Comparison of ENCODE assay signal across 21 mouse cellular contexts in the genomic region with DNA sequence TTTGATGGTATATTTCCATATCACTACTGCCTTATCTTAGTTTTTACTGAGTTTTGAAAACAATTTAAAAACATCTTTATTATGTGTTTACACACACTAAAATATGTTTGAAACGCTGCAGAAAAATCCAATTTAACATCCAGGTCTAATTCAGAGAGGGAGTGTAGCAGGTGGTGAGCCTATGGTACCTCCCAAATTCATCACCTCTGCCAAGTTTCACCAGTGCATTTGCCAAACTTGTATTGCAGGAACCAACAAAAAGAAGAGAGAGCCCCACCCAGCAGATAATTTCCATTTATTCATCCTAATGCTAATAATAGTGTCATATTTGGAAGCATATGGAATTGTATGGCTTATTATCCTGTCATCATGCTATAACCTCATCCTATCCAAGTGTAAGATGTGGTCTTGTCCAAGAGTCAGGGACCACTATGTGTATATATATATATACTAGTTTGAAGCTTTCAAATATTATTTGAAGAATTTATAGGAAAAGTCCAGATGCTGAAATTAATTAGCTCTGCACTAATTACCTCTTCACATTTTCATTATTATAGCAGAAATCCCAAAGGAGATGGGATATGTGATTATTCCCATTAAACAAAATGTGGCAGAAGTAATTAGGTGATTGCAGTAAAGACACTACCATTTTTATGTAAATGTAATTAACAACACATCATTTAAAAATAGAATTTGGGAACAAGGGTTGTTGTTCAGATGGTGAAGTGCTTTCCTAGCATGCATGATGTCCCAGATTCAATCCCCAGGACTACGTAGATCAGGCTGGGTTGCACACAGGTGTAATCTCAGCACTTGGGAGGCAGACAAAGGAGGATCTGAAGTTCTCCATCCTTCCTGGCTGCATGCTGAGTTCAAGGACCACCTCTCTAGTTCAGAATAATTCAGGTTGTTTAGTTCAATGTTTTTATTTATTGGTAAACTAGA. TPM values are rescaled to one million over a fixed set of nuclear protein-coding genes. Genes with fewer than 3 reads are reported as not detected.
DNase-seq lines count a peak whose midpoint lies in the region; ATAC-seq lines count a peak whose summit lies in the region.
"Had no signal": no experiment of that assay in that cellular context is flagged by ENCODE, and none has a peak within 500 bp of the region (broad histone marks: within the 10 kb centered on the region; RNA-seq: fewer than 3 reads in every experiment).

No protein-coding gene starts in this region.

- peak overlapping the region; percentile 93 for H3K4me3 ChIP-seq in megakaryocyte, embryonic 14.5 days (replicated peaks)
- no peak overlapping the region for H3K4me3 ChIP-seq in macrophage (ENCODE audit: inconsistent target)
- H3K4me3 ChIP-seq: embryonic facial prominence, embryonic 12.5 days; heart, embryonic 12.5 days had no signal

- H3K27ac ChIP-seq in macrophage = peak overlapping the region; percentile 43; the same call in 1 of the 2 replicates
- H3K27ac ChIP-seq: embryonic facial prominence, embryonic 12.5 days had no signal

- no peaks in the 10 kb centered on the region for H3K27me3 ChIP-seq in megakaryocyte, embryonic 14.5 days (replicated peaks)
- H3K27me3 ChIP-seq: embryonic facial prominence, embryonic 12.5 days; heart, embryonic 12.5 days had no signal

- peak; percentile 85 for ATAC-seq in cerebellum, adult (ENCODE audit: insufficient number of reproducible peaks, low FRiP score, low TSS enrichment)
- ATAC-seq in megakaryocyte, adult 5-6 weeks (ENCODE audit: poor library complexity, severe bottlenecking) = no peak
- ATAC-seq: CD4-positive, CD25-positive, alpha-beta regulatory T cell, adult 4 months; inflammation-experienced regulatory T-cells, adult 6 months had no signal

- DNase-seq in cerebellum, postnatal 4 days (ENCODE audit: low spot score in 2 of 2) = no peak
- peak; percentile 43 for DNase-seq in cerebellum, adult 9-10 months
- DNase-seq in right cerebral cortex, postnatal 4 days = no peak
- DNase-seq in spleen, postnatal 10 days (ENCODE audit: low spot score in 2 of 2) = no peak
- DNase-seq: gastrocnemius, postnatal 36 days; kidney, postnatal 4 days; left cerebral cortex, postnatal 4 days; lung, adult 18-20 months; spleen, adult 18-20 months had no signal

- peaks cover 57% of the 10 kb centered on the region for H3K4me1 ChIP-seq in megakaryocyte, embryonic 14.5 days
- H3K4me1 ChIP-seq: embryonic facial prominence, embryonic 12.5 days; heart, embryonic 12.5 days had no signal

- H3K79me2 ChIP-seq in macrophage (ENCODE audit: inconsistent target) = no peaks in the 10 kb centered on the region

- 100% methylated on average over 2 of the region's 2 CpGs for WGBS in macrophage (ENCODE audit: missing documents)

- H3K36me3 ChIP-seq in megakaryocyte, embryonic 14.5 days (replicated peaks; ENCODE audit: low read length) = peaks cover 51% of the 10 kb centered on the region
- H3K36me3 ChIP-seq in macrophage (ENCODE audit: inconsistent target) = no peaks in the 10 kb centered on the region
- H3K36me3 ChIP-seq: embryonic facial prominence, embryonic 12.5 days; G1E; heart, embryonic 12.5 days had no signal

- no peaks in the 10 kb centered on the region for H3K9me3 ChIP-seq in megakaryocyte, embryonic 14.5 days
- H3K9me3 ChIP-seq: embryonic facial prominence, embryonic 12.5 days; heart, embryonic 12.5 days had no signal

RNA-seq across cellular contexts. Expression of a gene that starts 1.2 kb away (rescaled TPM):
- polyA plus RNA-seq in megakaryocyte, embryonic 14.5 days (2012; ENCODE audit: insufficient read depth, low replicate concordance) = 45.8 and 210 TPM in 2 replicates
- 38.0 and 40.7 TPM in 2 replicates for total RNA-seq in megakaryocyte, adult 5-6 weeks (2015)
- total RNA-seq in megakaryocyte, adult 5-6 weeks (2017) = 9.6 and 13.5 TPM in 2 replicates
- 10 to 100 TPM in 3 of 26 experiments, 1 to 10 TPM in 7, under 1 TPM in 5, not detected in 11; 0.29 to 12.6 (median 4.4) TPM for total RNA-seq in macrophage (2018; cell fraction: chromatin; rRNA removed)
- total RNA-seq in macrophage (2018; cell fraction: cytosol; rRNA removed) = 10 to 100 TPM in 5 of 26 experiments, 1 to 10 TPM in 10, under 1 TPM in 10, not detected in 1; 0.09 to 25.5 (median 1.3) TPM
- total RNA-seq in macrophage (2018; cell fraction: nucleus; rRNA removed) = 10 to 100 TPM in 6 of 26 experiments, 1 to 10 TPM in 13, under 1 TPM in 3, not detected in 4; 0.51 to 36.0 (median 5.3) TPM
- polyA plus RNA-seq in macrophage (2018) = 0.36 to 0.87 TPM in 2 of 3 replicates, not detected in the other
- total RNA-seq: common myeloid progenitor, adult 5-6 weeks; G1E; gastrocnemius, postnatal 36 days; layer of hippocampus, postnatal 14 days; left cerebral cortex, postnatal 4 days; liver, adult 2 months had no signal
- polyA plus RNA-seq: CD4-positive, CD25-positive, alpha-beta regulatory T cell, adult 4 months; inflammation-experienced regulatory T-cells, adult 6 months; liver, adult 2 months had no signal

Comparison
In these comparisons a context has a peak if more than half of its experiments do, and no peak if none do; other contexts are left out.
1. RNA of a gene that starts 1.2 kb away (polyA plus RNA-seq): 45.8 to 210 TPM in megakaryocyte, embryonic 14.5 days; 0.36 to 0.87 TPM in macrophage; every median in the first group is over 10 times any median in the second.